Mouse (Mus musculus) neural tube, embryonic 14.5 days (tissue): ENCODE measurements around the gene Gm44503. TPM values are rescaled to one million over a fixed set of nuclear protein-coding genes. Genes with fewer than 3 reads are reported as not detected.

Experiments
- ATAC-seq: fragments of 200-750 bp; cut with Nextera tagmentation; 2 replicates; pipeline ENCODE4 v1.8.0; 2017; ENCODE audit warnings: low read depth, mild to moderate bottlenecking, moderate TSS enrichment, moderate library complexity
- H3K27ac ChIP-seq: fragments of 300-500 bp; sonication (generic); 2 replicates; pipeline ENCODE4 v1.5.1; 2014; ENCODE audit warnings: low read depth, mild to moderate bottlenecking, control low read depth, low read length, moderate library complexity, mixed read lengths
- H3K27me3 ChIP-seq: fragments of 300-500 bp; sonication (generic); 2 replicates; pipeline ENCODE4 v1.6.1; 2014; ENCODE audit warnings: low read length; ENCODE audit not compliant: control insufficient read depth, insufficient read depth
- H3K36me3 ChIP-seq: fragments of 300-500 bp; sonication (generic); 2 replicates; pipeline ENCODE4 v1.6.1; 2014; ENCODE audit warnings: low read length, mixed read lengths; ENCODE audit not compliant: control insufficient read depth, insufficient read depth
- H3K4me1 ChIP-seq: fragments of 300-500 bp; sonication (generic); 2 replicates; pipeline ENCODE4 v1.6.1; 2014; ENCODE audit warnings: low read length; ENCODE audit not compliant: control insufficient read depth, insufficient read depth
- H3K4me2 ChIP-seq: fragments of 300-500 bp; sonication (generic); 2 replicates; pipeline ENCODE4 v1.6.1; 2014; ENCODE audit warnings: mild to moderate bottlenecking, low read depth, low read length, control low read depth
- H3K4me3 ChIP-seq: fragments of 300-500 bp; sonication (generic); 2 replicates; pipeline ENCODE4 v1.5.1; 2014; ENCODE audit warnings: low read depth, low read length, control low read depth, mixed read lengths
- H3K9ac ChIP-seq: fragments of 300-500 bp; sonication (generic); replicated peaks from 2 replicates; pipeline ENCODE4 v1.6.1; 2014; ENCODE audit warnings: low read depth, mild to moderate bottlenecking, control low read depth, low read length, mixed read lengths
- H3K9me3 ChIP-seq: fragments of 300-500 bp; sonication (generic); 2 replicates; pipeline ENCODE4 v1.6.1; 2016; ENCODE audit warnings: low read length; ENCODE audit not compliant: control insufficient read depth
- WGBS: fragments of 180-500 bp; shearing (Covaris S2); extraction: QIAGEN DNeasy Blood & Tissue Kit; methylation state at CpG from one replicate; pipeline ENCODE4 v1.1.7; 2014; 5-methylcytosine and 5-hydroxymethylcytosine counted together
- polyA plus RNA-seq: library from polyadenylated mRNA; unstranded; fragments of >200 nt; fragmentation: Nextera tagmentation; extraction: Ambion mirVana; gene quantifications from 2 replicates; pipeline ENCODE4 v1.2.1, GENCODE M21; 2014

The Gm44503 gene
- polyA plus RNA-seq, 1 experiment from 2014 or later: not detected

DNA sequence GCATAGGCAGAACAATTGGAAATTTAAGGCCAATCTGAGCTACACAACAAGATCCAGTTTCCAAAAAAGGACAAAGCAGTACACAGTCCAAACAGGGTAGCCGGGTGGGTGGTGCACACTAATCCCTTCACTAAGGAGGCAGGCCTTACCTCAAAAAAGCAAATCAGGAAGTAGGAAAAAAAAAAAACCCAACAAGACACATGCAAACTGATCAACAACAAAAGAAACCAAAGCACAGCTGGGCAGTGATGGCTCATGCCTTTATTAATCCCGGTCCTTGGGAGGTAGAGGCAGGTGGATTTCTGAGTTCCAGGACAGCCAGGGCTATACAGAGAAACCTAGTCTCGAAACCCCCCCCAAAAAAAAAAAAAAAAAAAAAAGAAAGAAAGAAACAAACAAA is 29.1 kb downstream of the Gm44503 start:
- no peak overlapping the region for H3K4me3 ChIP-seq
- H3K27ac ChIP-seq: no peak overlapping the region
- H3K9ac ChIP-seq: no peak overlapping the region
- H3K36me3 ChIP-seq: no peaks in the 10 kb centered on the region
- no peaks in the 10 kb centered on the region for H3K27me3 ChIP-seq
- no peak overlapping the region for H3K4me2 ChIP-seq
- H3K9me3 ChIP-seq: no peaks in the 10 kb centered on the region
- H3K4me1 ChIP-seq: peaks cover 12% of the 10 kb centered on the region
- 76% methylated on average over 3 of the region's 3 CpGs for WGBS
- no peak for ATAC-seq

DNA sequence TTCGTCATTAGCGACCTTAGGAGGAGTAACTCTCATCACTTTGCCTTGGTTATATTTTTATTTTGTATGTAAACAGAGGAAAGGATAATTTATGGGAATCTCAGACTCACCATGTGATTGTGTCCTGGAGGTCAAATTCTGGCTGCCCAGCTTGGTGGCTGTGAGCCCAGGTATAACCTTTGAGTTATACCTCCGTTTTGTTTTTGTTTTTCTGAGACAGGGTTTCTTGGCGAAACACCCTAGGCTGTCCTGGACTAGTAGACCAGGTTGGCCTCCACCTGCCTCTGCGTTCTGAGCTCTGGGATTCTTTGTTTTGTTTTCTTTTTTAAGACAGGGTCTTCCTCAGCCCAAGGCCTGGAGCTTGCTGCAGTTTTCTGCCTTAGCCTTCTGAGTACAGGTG is 30.1 kb downstream of the Gm44503 start:
- Histone ChIP-seq H3K4me2 (no peak overlapping the region), H3K27me3 (no peaks in the 10 kb centered on the region), H3K9ac (no peak overlapping the region), H3K36me3 (no peaks in the 10 kb centered on the region), H3K27ac (no peak overlapping the region), H3K4me3 (no peak overlapping the region), H3K4me1 (peaks cover 12% of the 10 kb centered on the region), H3K9me3 (no peaks in the 10 kb centered on the region)
- ATAC-seq: no peak
- 89% methylated on average over 5 of the region's 5 CpGs for WGBS

DNA sequence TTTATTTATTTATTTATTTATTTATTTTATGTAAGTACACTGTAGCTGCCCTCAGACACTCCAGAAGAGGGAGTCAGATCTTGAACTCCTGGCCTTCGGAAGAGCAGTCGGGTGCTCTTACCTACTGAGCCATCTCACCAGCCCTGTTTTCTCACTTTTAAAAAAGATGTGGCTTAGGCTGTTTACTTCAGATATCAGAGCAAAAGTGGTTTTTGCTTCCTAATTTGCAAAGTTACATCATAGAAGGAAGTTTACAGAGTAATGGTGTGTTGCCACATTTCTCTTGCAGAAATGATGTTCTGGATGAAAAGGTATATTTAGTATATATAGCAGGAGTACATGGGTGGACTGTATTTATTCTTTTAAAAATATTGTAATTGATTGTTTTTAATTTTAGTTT is 32.8 kb downstream of the Gm44503 start:
- peaks cover 4% of the 10 kb centered on the region; the same call in 1 of the 2 replicates for H3K4me1 ChIP-seq
- WGBS: 94% methylated on average over 2 of the region's 2 CpGs
- no peak overlapping the region for H3K9ac ChIP-seq

DNA sequence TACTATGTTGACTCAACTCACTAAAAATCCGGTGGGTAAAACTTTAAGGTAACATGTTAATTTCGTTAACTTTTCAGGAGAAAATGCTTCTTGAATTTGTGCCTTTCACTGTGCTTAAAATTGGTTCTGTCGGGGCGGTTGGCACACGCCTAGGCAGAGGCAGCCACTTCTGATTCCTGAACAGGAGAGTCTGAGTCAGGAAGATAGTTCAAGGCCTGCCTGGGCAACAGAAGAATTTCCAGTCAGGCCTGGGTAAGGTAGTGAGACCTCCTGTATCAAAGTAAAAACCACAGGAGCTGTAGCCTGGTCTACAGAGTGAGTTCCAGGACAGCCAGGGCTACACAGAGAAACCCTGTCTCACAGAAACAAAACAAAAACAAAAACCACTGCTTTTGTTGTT is 33.9 kb downstream of the Gm44503 start:
- no peak overlapping the region for H3K27ac ChIP-seq
- H3K27me3 ChIP-seq: no peaks in the 10 kb centered on the region
- WGBS: 93% methylated on average over 5 of the region's 5 CpGs
- H3K4me3 ChIP-seq: no peak overlapping the region
- H3K36me3 ChIP-seq: no peaks in the 10 kb centered on the region
- no peaks in the 10 kb centered on the region for H3K9me3 ChIP-seq
- H3K4me2 ChIP-seq: no peak overlapping the region
- H3K9ac ChIP-seq: no peak overlapping the region
- ATAC-seq: no peak
- H3K4me1 ChIP-seq: no peaks in the 10 kb centered on the region

More for the DNA sequence above, 32.8 kb downstream of the Gm44503 start:
- no peaks in the 10 kb centered on the region for H3K36me3 ChIP-seq
- ATAC-seq: no peak
- H3K4me3 ChIP-seq: no peak overlapping the region
- no peak overlapping the region for H3K27ac ChIP-seq
- H3K4me2 ChIP-seq: no peak overlapping the region
- no peaks in the 10 kb centered on the region for H3K9me3 ChIP-seq
- H3K27me3 ChIP-seq: no peaks in the 10 kb centered on the region

DNA sequence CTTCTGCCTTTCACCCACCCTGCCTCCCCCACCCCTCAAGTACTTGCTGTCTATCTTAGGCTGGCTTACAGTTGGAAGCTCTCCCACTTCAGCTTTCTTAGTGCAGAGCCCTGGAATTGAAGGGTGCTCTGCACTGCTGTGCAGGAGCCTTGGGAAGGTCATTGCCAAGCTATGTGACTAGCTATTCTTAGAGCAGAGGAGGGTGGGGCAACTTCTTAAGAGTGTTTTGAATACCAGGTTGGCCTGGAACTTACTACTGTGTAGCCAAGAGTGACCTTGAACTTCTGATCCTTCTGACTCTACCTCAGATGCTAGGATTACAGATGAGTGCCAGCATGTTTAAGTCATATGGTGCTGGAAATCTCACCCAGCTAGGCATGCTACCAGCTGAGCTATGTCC is 37.5 kb downstream of the Gm44503 start:
- peaks cover 5% of the 10 kb centered on the region for H3K36me3 ChIP-seq
- no peaks in the 10 kb centered on the region for H3K4me1 ChIP-seq
- H3K27ac ChIP-seq: no peak overlapping the region
- H3K4me3 ChIP-seq: no peak overlapping the region
- H3K9me3 ChIP-seq: no peaks in the 10 kb centered on the region
- ATAC-seq: no peak
- H3K27me3 ChIP-seq: no peaks in the 10 kb centered on the region
- H3K9ac ChIP-seq: no peak overlapping the region
- no peak overlapping the region for H3K4me2 ChIP-seq

DNA sequence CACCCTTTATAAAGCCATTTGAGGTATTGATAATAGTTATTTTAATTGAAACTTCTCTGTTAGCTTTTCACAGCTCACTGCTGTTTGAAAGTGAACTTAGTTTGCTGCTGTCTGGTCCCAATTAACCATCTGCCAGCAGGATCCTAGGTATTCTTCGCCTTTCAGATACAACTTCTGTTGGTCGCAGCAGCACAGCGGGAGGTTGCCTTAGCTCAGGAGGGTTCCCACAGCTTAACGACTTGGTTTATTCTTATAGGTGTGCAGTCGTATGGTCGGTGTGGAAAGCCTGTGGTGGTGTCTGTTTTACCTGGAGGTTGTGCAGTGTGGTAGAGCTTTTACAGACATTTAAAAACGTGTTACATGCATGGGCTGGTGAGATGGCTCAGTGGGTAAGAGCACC is 38.2 kb downstream of the Gm44503 start:
- Histone ChIP-seq H3K36me3 (peaks cover 8% of the 10 kb centered on the region), H3K9me3 (no peaks in the 10 kb centered on the region), H3K4me2 (no peak overlapping the region), H3K27me3 (no peaks in the 10 kb centered on the region), H3K4me1 (no peaks in the 10 kb centered on the region), H3K9ac (no peak overlapping the region), H3K4me3 (no peak overlapping the region), H3K27ac (no peak overlapping the region)
- no peak for ATAC-seq
- WGBS: 54% methylated on average over 7 of the region's 7 CpGs

DNA sequence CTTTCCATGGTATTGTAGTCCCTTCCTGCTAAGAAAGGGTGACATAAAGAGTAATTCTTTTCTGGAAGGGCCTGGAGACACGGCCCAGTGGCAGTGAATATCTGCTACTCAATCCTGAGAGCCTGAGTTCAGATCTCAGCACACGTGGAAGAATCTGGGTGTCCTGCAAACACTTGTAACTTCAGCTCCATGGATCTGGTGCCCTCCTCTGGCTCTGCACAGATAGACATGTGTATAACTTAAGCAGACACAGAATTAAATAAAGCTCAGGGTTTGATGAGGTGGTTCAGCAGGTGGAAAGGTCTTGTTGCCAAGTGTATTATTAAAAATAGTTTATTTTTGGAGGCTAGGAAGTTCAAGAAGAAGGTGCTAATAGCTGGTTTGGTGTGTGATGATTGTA is 41.8 kb downstream of the Gm44503 start:
- Histone ChIP-seq H3K9me3 (no peaks in the 10 kb centered on the region), H3K4me2 (no peak overlapping the region), H3K27me3 (no peaks in the 10 kb centered on the region), H3K36me3 (peaks cover 16% of the 10 kb centered on the region), H3K4me3 (no peak overlapping the region), H3K4me1 (no peaks in the 10 kb centered on the region), H3K9ac (no peak overlapping the region), H3K27ac (no peak overlapping the region)
- WGBS: 67% methylated on average over 2 of the region's 2 CpGs
- no peak for ATAC-seq

DNA sequence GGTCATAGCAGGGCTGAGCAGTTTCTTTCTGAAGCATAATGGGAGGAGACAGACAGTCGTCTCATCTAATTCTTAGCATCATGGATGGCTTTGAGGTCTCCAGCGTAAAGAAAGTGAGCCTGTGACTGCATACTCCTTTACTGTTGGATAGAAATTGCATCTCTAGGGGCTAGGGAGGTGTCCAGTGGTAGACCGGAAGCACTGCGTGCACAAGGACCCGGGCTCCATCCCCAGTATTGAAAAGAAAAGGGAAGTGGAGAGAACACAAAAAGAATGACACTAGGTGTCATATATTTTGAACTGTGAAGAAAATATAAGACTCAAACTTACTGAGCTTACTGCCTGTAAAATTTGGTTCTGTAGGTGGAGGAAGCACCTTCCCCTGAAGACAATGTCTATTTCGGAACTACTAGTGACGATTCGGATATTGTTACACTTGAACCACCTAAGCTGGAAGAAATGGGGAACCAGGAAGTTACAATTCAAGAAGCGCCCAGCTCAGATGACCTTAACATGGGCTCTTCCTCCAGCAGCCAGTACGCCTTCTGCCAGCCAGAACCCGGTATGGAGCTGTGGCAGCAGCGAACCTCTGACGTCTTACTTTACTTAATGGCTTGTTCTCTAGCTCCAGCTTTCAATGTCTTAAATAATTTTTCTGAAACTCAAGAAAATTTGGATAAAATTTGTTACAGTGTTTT is 42.8 kb downstream of the Gm44503 start:
- 90% methylated on average over 13 of the region's 13 CpGs for WGBS
- Histone ChIP-seq H3K4me3 (no peak overlapping the region), H3K9me3 (no peaks in the 10 kb centered on the region), H3K27ac (no peak overlapping the region), H3K27me3 (no peaks in the 10 kb centered on the region), H3K4me1 (no peaks in the 10 kb centered on the region), H3K9ac (no peak overlapping the region), H3K36me3 (peaks cover 16% of the 10 kb centered on the region), H3K4me2 (no peak overlapping the region)
- no peak for ATAC-seq

DNA sequence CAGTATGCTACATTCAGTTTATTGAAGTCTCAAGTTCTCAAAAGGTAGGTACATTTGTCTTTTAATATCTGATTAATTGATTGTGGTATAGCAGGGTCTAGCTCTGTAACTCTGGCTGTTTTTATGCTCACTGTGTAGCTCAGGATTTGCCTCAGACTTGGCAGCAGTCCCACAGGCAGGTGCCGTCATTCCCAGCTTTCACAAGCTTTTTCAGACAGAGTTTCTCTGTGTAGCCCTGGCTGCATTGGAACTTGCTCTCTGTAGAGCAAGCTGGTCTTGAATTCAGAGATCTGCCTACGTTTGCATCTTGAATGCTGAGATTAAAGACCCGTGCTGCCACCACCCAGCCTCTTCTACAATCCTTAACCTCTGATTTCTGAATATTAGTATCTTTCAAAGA is 43.5 kb downstream of the Gm44503 start:
- Histone ChIP-seq H3K4me3 (no peak overlapping the region), H3K9me3 (no peaks in the 10 kb centered on the region), H3K27ac (no peak overlapping the region), H3K4me2 (no peak overlapping the region), H3K27me3 (no peaks in the 10 kb centered on the region), H3K4me1 (no peaks in the 10 kb centered on the region), H3K9ac (no peak overlapping the region), H3K36me3 (peaks cover 16% of the 10 kb centered on the region)
- ATAC-seq: no peak
- WGBS: 65% methylated on average over 3 of the region's 3 CpGs
